Mouse (Mus musculus) liver, adult 2 months (tissue): ENCODE data around the gene Ankrd12. TPM values are rescaled to one million over a fixed set of nuclear protein-coding genes. Genes with fewer than 3 reads are reported as not detected.
"Not testable (repeated sequence)": the region's sequence is repeated elsewhere in the genome, so short reads cannot be mapped to it uniquely, and the experiment has no call there.

Source experiments
- DNase-seq: peaks from one replicate; pipeline ENCODE4 v3.0.0-alpha.2; 2011; ENCODE audit warnings: low read depth, low spot score; ENCODE audit errors: extremely low read depth
- H3K27ac ChIP-seq: fragments of 200-500 bp; replicated peaks from 2 replicates; pipeline ENCODE4 v1.5.1; 2012; ENCODE audit warnings: low read depth, mild to moderate bottlenecking, control low read depth, inconsistent platforms, low read length; ENCODE audit not compliant: insufficient read depth
- H3K27me3 ChIP-seq: fragments of 200-500 bp; 2 replicates; pipeline ENCODE4 v1.6.1; 2012; ENCODE audit warnings: mild to moderate bottlenecking, moderate library complexity, low read length, inconsistent platforms; ENCODE audit not compliant: control insufficient read depth, insufficient read depth
- H3K36me3 ChIP-seq: fragments of 200-500 bp; 2 replicates; pipeline ENCODE4 v1.6.1; 2012; ENCODE audit warnings: low read length, inconsistent platforms; ENCODE audit not compliant: control insufficient read depth, insufficient read depth
- H3K4me1 ChIP-seq: fragments of 200-500 bp; 2 replicates; pipeline ENCODE4 v1.6.1; 2011; ENCODE audit warnings: low read length; ENCODE audit not compliant: control insufficient read depth, insufficient read depth
- H3K4me3 ChIP-seq: fragments of 200-500 bp; 2 replicates; pipeline ENCODE4 v1.5.1; 2011; ENCODE audit warnings: low read depth, mild to moderate bottlenecking, control low read depth, low read length, moderate library complexity; ENCODE audit not compliant: insufficient read depth
- H3K79me2 ChIP-seq: fragments of 200-500 bp; 2 replicates; pipeline ENCODE4 v1.6.1; 2012; ENCODE audit warnings: inconsistent platforms, mild to moderate bottlenecking, low read length, moderate library complexity; ENCODE audit not compliant: control insufficient read depth, insufficient read depth
- H3K9ac ChIP-seq: fragments of 200-500 bp; 2 replicates; pipeline ENCODE4 v1.6.1; 2012; ENCODE audit warnings: low read depth, mild to moderate bottlenecking, control low read depth, inconsistent platforms, low read length
- CTCF ChIP-seq: fragments of 200-500 bp; IDR thresholded peaks from 2 replicates; pipeline ENCODE4 v1.5.1; 2011; ENCODE audit warnings: low read depth, low read length, control low read depth
- POLR2A ChIP-seq: fragments of 200-500 bp; IDR thresholded peaks from 2 replicates; pipeline ENCODE4 v1.6.1; 2011; ENCODE audit warnings: low read length, control low read depth; ENCODE audit not compliant: insufficient read depth; ENCODE audit errors: extremely low read depth
- WGBS: fragments of 180-500 bp; shearing (Covaris S2); methylation state at CpG from one replicate; pipeline ENCODE4 v1.1.7; 2018; 5-methylcytosine and 5-hydroxymethylcytosine counted together
- polyA plus RNA-seq: library from polyadenylated mRNA; depleted of rRNA; stranded (reverse); fragments of >200 nt; gene quantifications from 2 replicates; pipeline ENCODE4 v1.2.3, GENCODE M21; 2012
- total RNA-seq: library from RNA; depleted of rRNA; stranded (reverse); fragments of >200 nt; gene quantifications from 2 replicates; pipeline ENCODE4 v1.2.3, GENCODE M21; 2014

The Ankrd12 gene
- total and polyA plus RNA-seq, 2 experiments, result 0.87 to 10.3 TPM

- no peak for TF ChIP-seq CTCF
- TF ChIP-seq POLR2A, result no peak
- Histone ChIP-seq H3K9ac (no peak overlapping the region), H3K36me3 (no peaks in the 10 kb centered on the region), H3K27me3 (no peaks in the 10 kb centered on the region), H3K79me2 (peaks cover 19% of the 10 kb centered on the region; the same call in 1 of the 2 replicates), H3K27ac (no peak overlapping the region), H3K4me3 (no peak overlapping the region), H3K4me1 (no peaks in the 10 kb centered on the region)
- no peak for DNase-seq
- WGBS, result 92% methylated on average over 4 of the region's 4 CpGs
Observed at GRCm38 (mm10) chr17:66058160-66058559, 18.7 kb downstream of the Ankrd12 start.

GRCm38 (mm10) chr17:66057145-66057544 lies 19.7 kb downstream of the Ankrd12 start:
- TF ChIP-seq POLR2A (no peak), CTCF (no peak)
- DNase-seq, result no peak
- WGBS, result 89% methylated on average over 2 of the region's 2 CpGs
- H3K79me2 ChIP-seq, result peaks cover 16% of the 10 kb centered on the region; the same call in 1 of the 2 replicates
- no peaks in the 10 kb centered on the region for H3K4me1 ChIP-seq
- H3K4me3 ChIP-seq, result no peak overlapping the region
- no peak overlapping the region for H3K27ac ChIP-seq
- no peaks in the 10 kb centered on the region for H3K36me3 ChIP-seq
- no peak overlapping the region for H3K9ac ChIP-seq
- no peaks in the 10 kb centered on the region for H3K27me3 ChIP-seq

GRCm38 (mm10) chr17:66053349-66053748 lies 23.5 kb downstream of the Ankrd12 start:
- TF ChIP-seq POLR2A (no peak), CTCF (no peak)
- WGBS, result 72% methylated on average over 4 of the region's 4 CpGs
- no peak overlapping the region for H3K4me3 ChIP-seq
- DNase-seq, result no peak
- H3K27ac ChIP-seq, result no peak overlapping the region
- no peak overlapping the region for H3K9ac ChIP-seq
- no peaks in the 10 kb centered on the region for H3K4me1 ChIP-seq
- no peaks in the 10 kb centered on the region for H3K27me3 ChIP-seq
- 0 out of 2 replicates have a peak, but pooled peaks cover 2% of the 10 kb centered on the region for H3K36me3 ChIP-seq
- peaks cover 8% of the 10 kb centered on the region; the same call in 1 of the 2 replicates for H3K79me2 ChIP-seq

GRCm38 (mm10) chr17:66048795-66049194 lies 28.1 kb downstream of the Ankrd12 start:
- H3K79me2 ChIP-seq, result no peaks in the 10 kb centered on the region; the same call in 1 of the 2 replicates
- WGBS, result 89% methylated on average over 4 of the region's 4 CpGs
- DNase-seq, result no peak
- H3K4me1 ChIP-seq, result peaks cover 2% of the 10 kb centered on the region
- TF ChIP-seq POLR2A (no peak), CTCF (no peak)
- no peak overlapping the region for H3K4me3 ChIP-seq
- H3K27me3 ChIP-seq, result no peaks in the 10 kb centered on the region
- no peak overlapping the region for H3K9ac ChIP-seq
- 0 out of 2 replicates have a peak, but pooled peaks cover 2% of the 10 kb centered on the region for H3K36me3 ChIP-seq
- no peak overlapping the region for H3K27ac ChIP-seq

- Histone ChIP-seq H3K4me1 (peaks cover 2% of the 10 kb centered on the region), H3K27ac (no peak overlapping the region), H3K4me3 (no peak overlapping the region), H3K9ac (no peak overlapping the region), H3K79me2 (no peaks in the 10 kb centered on the region; the same call in 1 of the 2 replicates), H3K36me3 (0 out of 2 replicates have a peak, but pooled peaks cover 2% of the 10 kb centered on the region), H3K27me3 (no peaks in the 10 kb centered on the region)
- 81% methylated on average over 5 of the region's 5 CpGs for WGBS
- DNase-seq, result no peak
- no peak for TF ChIP-seq CTCF
- no peak for TF ChIP-seq POLR2A
Observed at GRCm38 (mm10) chr17:66048199-66048598, 28.7 kb downstream of the Ankrd12 start.

- not testable (repeated sequence) for H3K27ac ChIP-seq, H3K4me3 ChIP-seq, H3K79me2 ChIP-seq, DNase-seq, H3K36me3 ChIP-seq, H3K9ac ChIP-seq, H3K27me3 ChIP-seq, H3K4me1 ChIP-seq
- WGBS, result 87% methylated on average over 4 of the region's 4 CpGs
Observed at GRCm38 (mm10) chr17:66043679-66044078, 33.2 kb downstream of the Ankrd12 start.
